Mouse (Mus musculus): ENCODE measurements around the gene Dnhd1.

Dnhd1 gene

DNA sequence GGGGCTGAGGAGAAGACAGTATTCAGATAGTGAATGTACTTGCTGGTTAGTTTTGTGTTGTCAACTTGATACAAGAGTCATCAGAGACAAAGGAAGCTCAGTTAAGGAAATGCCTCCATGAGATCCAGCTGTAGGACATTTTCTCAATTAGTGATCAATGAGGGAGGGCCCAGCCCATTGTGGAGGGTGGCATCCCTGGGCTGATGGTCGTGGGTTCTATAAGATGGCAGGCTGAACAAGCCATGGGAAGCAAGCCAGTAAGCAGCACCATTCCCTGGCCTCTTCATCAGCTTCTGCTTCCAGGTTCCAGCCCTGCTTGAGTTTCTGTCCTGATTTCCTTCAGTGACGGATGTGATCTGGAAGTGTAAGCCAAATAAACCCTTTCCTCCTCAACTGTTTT is 97.1 kb downstream of the Dnhd1 start:
- Histone ChIP-seq H3K4me1 (replicated peaks; ENCODE audit: low read depth, low read length) (peaks cover 27% of the 10 kb centered on the region), H3K36me3 (ENCODE audit: insufficient read depth, low read length) (peaks cover 54% of the 10 kb centered on the region), H3K27me3 (ENCODE audit: insufficient read depth, low read length) (no peaks in the 10 kb centered on the region), H3K4me3 (replicated peaks; ENCODE audit: low read length) (no peak overlapping the region), H3K9me3 (ENCODE audit: low read length) (no peaks in the 10 kb centered on the region)
- TF ChIP-seq POU5F1 (IDR thresholded peaks at IDR 0.05; ENCODE audit: borderline replicate concordance, low read length) (no peak), NANOG (IDR thresholded peaks at IDR 0.05; ENCODE audit: borderline replicate concordance, low read length) (no peak), CTCF (conservative IDR thresholded peaks at IDR 0.05; ENCODE audit: low read length) (no peak)

- Histone ChIP-seq H3K4me3 (replicated peaks; ENCODE audit: low read length) (peak within 1 kb of the TSS; percentile 89), H3K9me3 (ENCODE audit: low read length) (no peaks in the 10 kb centered on the region), H3K4me1 (replicated peaks; ENCODE audit: low read depth, low read length) (peaks cover 26% of the 10 kb centered on the region), H3K27me3 (ENCODE audit: insufficient read depth, low read length) (peaks cover 32% of the 10 kb centered on the region), H3K36me3 (ENCODE audit: insufficient read depth, low read length) (peaks cover 36% of the 10 kb centered on the region)
- no peak for TF ChIP-seq CTCF (conservative IDR thresholded peaks at IDR 0.05; ENCODE audit: low read length)
- TF ChIP-seq POU5F1 (IDR thresholded peaks at IDR 0.05; ENCODE audit: borderline replicate concordance, low read length): no peak
- no peak for TF ChIP-seq NANOG (IDR thresholded peaks at IDR 0.05; ENCODE audit: borderline replicate concordance, low read length)
Observed at GRCm38 (mm10) chr7:105751491-105752433, 101.1 kb downstream of the Dnhd1 start, which contains the start of gene Tpp1. Gene Tpp1, minus strand, starts transcription at chr7:105752235.

DNA sequence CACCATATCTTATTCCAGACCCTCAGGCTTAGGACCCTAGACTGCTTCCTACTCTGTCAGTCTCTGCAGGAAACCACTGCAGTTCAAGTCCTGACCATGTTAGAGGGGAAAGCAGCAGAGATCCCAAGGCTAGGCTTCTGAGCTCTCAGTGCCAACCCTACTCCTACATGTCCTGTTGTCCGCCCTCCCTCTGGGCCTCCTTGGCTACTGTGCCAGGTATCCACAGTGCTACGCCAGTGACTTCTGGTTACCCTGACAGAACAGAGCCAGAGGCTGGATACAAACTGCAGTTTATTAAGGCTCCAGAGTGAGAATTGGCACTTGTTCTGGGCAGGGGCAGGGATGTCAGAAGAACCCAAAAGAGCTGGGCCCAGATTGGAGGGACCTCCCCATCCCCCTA is 102.1 kb downstream of the Dnhd1 start:
- peaks cover 27% of the 10 kb centered on the region for H3K36me3 ChIP-seq (ENCODE audit: insufficient read depth, low read length)
- no peaks in the 10 kb centered on the region for H3K9me3 ChIP-seq (ENCODE audit: low read length)
- H3K27me3 ChIP-seq (ENCODE audit: insufficient read depth, low read length): peaks cover 41% of the 10 kb centered on the region
- TF ChIP-seq CTCF (conservative IDR thresholded peaks at IDR 0.05; ENCODE audit: low read length): no peak
- no peak for TF ChIP-seq POU5F1 (IDR thresholded peaks at IDR 0.05; ENCODE audit: borderline replicate concordance, low read length)
- TF ChIP-seq NANOG (IDR thresholded peaks at IDR 0.05; ENCODE audit: borderline replicate concordance, low read length): no peak
- no peak overlapping the region for H3K4me3 ChIP-seq (replicated peaks; ENCODE audit: low read length)
- peaks cover 26% of the 10 kb centered on the region for H3K4me1 ChIP-seq (replicated peaks; ENCODE audit: low read depth, low read length)

DNA sequence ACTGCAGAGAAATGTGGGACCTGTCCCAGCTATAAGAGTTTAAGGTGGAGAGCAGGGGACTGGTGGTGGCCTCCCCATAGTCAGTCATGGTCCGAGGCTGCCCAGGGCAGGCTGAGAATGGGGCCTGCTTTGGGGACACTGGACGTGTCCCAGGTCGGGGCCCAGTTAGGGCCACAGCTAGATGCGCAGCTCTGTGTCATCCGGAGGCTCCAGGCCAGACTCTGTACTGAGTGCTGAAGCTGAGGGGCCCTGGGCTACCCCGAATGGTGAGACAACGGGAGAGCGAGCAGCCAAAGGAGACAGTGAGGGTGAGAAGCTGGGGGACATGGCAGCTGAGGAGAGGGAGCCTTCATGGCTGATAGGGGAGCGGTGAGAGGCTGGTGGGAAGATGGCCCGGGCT is 102.7 kb downstream of the Dnhd1 start:
- peaks cover 47% of the 10 kb centered on the region for H3K27me3 ChIP-seq (ENCODE audit: insufficient read depth, low read length)
- TF ChIP-seq NANOG (IDR thresholded peaks at IDR 0.05; ENCODE audit: borderline replicate concordance, low read length) (no peak), POU5F1 (IDR thresholded peaks at IDR 0.05; ENCODE audit: borderline replicate concordance, low read length) (no peak), CTCF (conservative IDR thresholded peaks at IDR 0.05; ENCODE audit: low read length) (no peak)
- H3K4me1 ChIP-seq (replicated peaks; ENCODE audit: low read depth, low read length): peaks cover 26% of the 10 kb centered on the region
- H3K4me3 ChIP-seq (replicated peaks; ENCODE audit: low read length): 0 out of 2 replicates have a peak overlapping the region, but pooled peaks have one; percentile 68
- H3K9me3 ChIP-seq (ENCODE audit: low read length): no peaks in the 10 kb centered on the region
- H3K36me3 ChIP-seq (ENCODE audit: insufficient read depth, low read length): peaks cover 21% of the 10 kb centered on the region

- Histone ChIP-seq H3K36me3 (ENCODE audit: insufficient read depth, low read length) (no peaks in the 10 kb centered on the region), H3K9me3 (ENCODE audit: low read length) (no peaks in the 10 kb centered on the region), H3K4me1 (replicated peaks; ENCODE audit: low read depth, low read length) (peaks cover 13% of the 10 kb centered on the region), H3K4me3 (replicated peaks; ENCODE audit: low read length) (peak overlapping the region; percentile 81), H3K27me3 (ENCODE audit: insufficient read depth, low read length) (peaks cover 87% of the 10 kb centered on the region)
- TF ChIP-seq NANOG (IDR thresholded peaks at IDR 0.05; ENCODE audit: borderline replicate concordance, low read length): no peak
- TF ChIP-seq POU5F1 (IDR thresholded peaks at IDR 0.05; ENCODE audit: borderline replicate concordance, low read length): no peak
- TF ChIP-seq CTCF (conservative IDR thresholded peaks at IDR 0.05; ENCODE audit: low read length): no peak
Observed at GRCm38 (mm10) chr7:105761813-105762484, 111.3 kb downstream of the Dnhd1 start.

GRCm38 (mm10) chr7:105762517-105763270 is 112.1 kb downstream of the Dnhd1 start:
- Histone ChIP-seq H3K4me3 (replicated peaks; ENCODE audit: low read length) (peak overlapping the region; percentile 81), H3K36me3 (ENCODE audit: insufficient read depth, low read length) (no peaks in the 10 kb centered on the region)

GRCm38 (mm10) chr7:105764331-105764730 is 113.7 kb downstream of the Dnhd1 start:
- Histone ChIP-seq H3K27me3 (ENCODE audit: insufficient read depth, low read length) (peaks cover 84% of the 10 kb centered on the region), H3K4me1 (replicated peaks; ENCODE audit: low read depth, low read length) (peaks cover 7% of the 10 kb centered on the region; the same call in 1 of the 2 replicates), H3K9me3 (ENCODE audit: low read length) (no peaks in the 10 kb centered on the region), H3K36me3 (ENCODE audit: insufficient read depth, low read length) (no peaks in the 10 kb centered on the region), H3K4me3 (replicated peaks; ENCODE audit: low read length) (no peak overlapping the region)
- TF ChIP-seq POU5F1 (IDR thresholded peaks at IDR 0.05; ENCODE audit: borderline replicate concordance, low read length) (no peak), CTCF (conservative IDR thresholded peaks at IDR 0.05; ENCODE audit: low read length) (no peak), NANOG (IDR thresholded peaks at IDR 0.05; ENCODE audit: borderline replicate concordance, low read length) (no peak)

More at GRCm38 (mm10) chr7:105762517-105763270, 112.1 kb downstream of the Dnhd1 start:
- H3K4me1 ChIP-seq (replicated peaks; ENCODE audit: low read depth, low read length): peaks cover 13% of the 10 kb centered on the region
- H3K9me3 ChIP-seq (ENCODE audit: low read length): no peaks in the 10 kb centered on the region
- TF ChIP-seq NANOG (IDR thresholded peaks at IDR 0.05; ENCODE audit: borderline replicate concordance, low read length): no peak
- no peak for TF ChIP-seq CTCF (conservative IDR thresholded peaks at IDR 0.05; ENCODE audit: low read length)
- TF ChIP-seq POU5F1 (IDR thresholded peaks at IDR 0.05; ENCODE audit: borderline replicate concordance, low read length): no peak
- peaks cover 86% of the 10 kb centered on the region for H3K27me3 ChIP-seq (ENCODE audit: insufficient read depth, low read length)
